ENCODE assay signal across 9 mouse cellular contexts in the genomic region with DNA sequence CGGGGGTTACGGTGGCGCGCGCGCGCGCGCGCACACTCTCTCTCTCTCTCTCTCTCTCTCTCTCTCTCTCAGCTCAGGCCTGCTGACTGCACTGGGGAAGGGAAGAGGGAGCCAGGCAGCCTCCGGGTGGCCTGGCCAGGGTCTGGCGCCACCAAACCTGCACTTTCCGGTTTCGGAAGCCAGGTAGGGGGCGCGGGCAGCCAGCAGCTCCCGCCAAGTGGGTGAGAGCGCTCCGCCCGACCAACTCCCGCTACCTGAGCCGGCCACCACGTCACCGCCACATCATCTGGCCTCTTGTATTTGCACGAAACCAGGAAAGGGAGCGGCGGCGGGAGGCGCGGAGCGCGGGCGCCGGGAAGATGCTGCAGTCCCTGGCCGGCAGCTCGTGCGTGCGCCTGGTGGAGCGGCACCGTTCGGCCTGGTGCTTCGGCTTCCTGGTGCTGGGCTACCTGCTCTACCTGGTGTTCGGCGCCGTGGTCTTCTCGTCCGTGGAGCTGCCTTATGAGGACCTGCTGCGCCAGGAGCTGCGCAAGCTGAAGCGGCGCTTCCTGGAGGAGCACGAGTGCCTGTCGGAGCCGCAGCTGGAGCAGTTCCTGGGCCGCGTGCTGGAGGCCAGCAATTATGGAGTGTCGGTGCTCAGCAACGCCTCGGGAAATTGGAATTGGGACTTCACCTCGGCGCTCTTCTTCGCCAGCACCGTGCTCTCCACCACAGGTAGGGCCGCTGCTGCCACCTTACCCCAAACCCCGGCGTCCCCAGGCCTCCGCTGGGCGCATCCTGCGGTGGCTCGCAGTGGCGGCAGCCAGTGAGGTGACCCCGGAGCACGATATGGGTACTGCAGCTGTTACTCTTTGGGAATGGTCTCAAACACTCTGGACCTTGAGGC. TPM values are rescaled to one million over a fixed set of nuclear protein-coding genes. Genes with fewer than 3 reads are reported as not detected.
A peak's percentile ranks its signal among the peaks of the same experiment; 100 is the strongest.
DNase-seq lines count a peak whose midpoint lies in the region; ATAC-seq lines count a peak whose summit lies in the region.
"Had no signal": no experiment of that assay in that cellular context is flagged by ENCODE, and none has a peak within 500 bp of the region (broad histone marks: within the 10 kb centered on the region; RNA-seq: fewer than 3 reads in every experiment).

Gene Kcnk1, plus strand, starts transcription at position 70 of the 886 bp plus-strand sequence.

- WGBS in liver, embryonic 13.5 days (ENCODE audit: insufficient replicate concordance): 2% methylated on average over 73 of the region's 73 CpGs
- WGBS in neural tube, embryonic 15.5 days: under 1% methylated on average over 73 of the region's 73 CpGs

- H3K27ac ChIP-seq in liver, embryonic 13.5 days: no peak within 1 kb of the TSS
- H3K27ac ChIP-seq in neural tube, embryonic 15.5 days (replicated peaks): peak within 1 kb of the TSS; percentile 86

- no peaks in the 10 kb centered on the region for H3K36me3 ChIP-seq in liver, embryonic 13.5 days
- H3K36me3 ChIP-seq in neural tube, embryonic 15.5 days: no peaks in the 10 kb centered on the region

- ATAC-seq in granulocyte monocyte progenitor cell, adult 5-6 weeks (replicated peaks; ENCODE audit: poor library complexity, severe bottlenecking): peak; percentile 12; the same call in 1 of the 2 replicates
- no peak for ATAC-seq in liver, embryonic 13.5 days (ENCODE audit: low read depth)
- ATAC-seq in neural tube, embryonic 15.5 days (ENCODE audit: low FRiP score): peak; percentile 84

- H3K9me3 ChIP-seq in liver, embryonic 13.5 days (replicated peaks): no peaks in the 10 kb centered on the region
- no peaks in the 10 kb centered on the region for H3K9me3 ChIP-seq in neural tube, embryonic 15.5 days (replicated peaks)

- no peaks in the 10 kb centered on the region for H3K4me1 ChIP-seq in liver, embryonic 13.5 days (replicated peaks)
- H3K4me1 ChIP-seq in neural tube, embryonic 15.5 days: peaks cover 37% of the 10 kb centered on the region

- peaks cover 69% of the 10 kb centered on the region for H3K27me3 ChIP-seq in liver, embryonic 13.5 days
- peaks cover 23% of the 10 kb centered on the region for H3K27me3 ChIP-seq in neural tube, embryonic 15.5 days (replicated peaks)

- peak within 1 kb of the TSS; percentile 46 for H3K4me2 ChIP-seq in liver, embryonic 13.5 days
- H3K4me2 ChIP-seq in neural tube, embryonic 15.5 days: peak within 1 kb of the TSS; percentile 89

- DNase-seq in gastrocnemius, postnatal 10 days: peak; percentile 22
- DNase-seq in gastrocnemius, adult 18-20 months (ENCODE audit: low spot score): no peak
- peak; percentile 72 for DNase-seq in embryo, embryonic 10 days (ENCODE audit: low spot score)
- DNase-seq in kidney, postnatal 36 days: peak; percentile 76 to 79
- DNase-seq in liver, embryonic 13.5 days: no peak
- no peak for DNase-seq in spleen, postnatal 4 days (ENCODE audit: low spot score in 2 of 2)

- H3K9ac ChIP-seq in liver, embryonic 13.5 days: no peak within 1 kb of the TSS
- peak within 1 kb of the TSS; percentile 77 for H3K9ac ChIP-seq in neural tube, embryonic 15.5 days (replicated peaks)

- H3K4me3 ChIP-seq in liver, embryonic 13.5 days (replicated peaks): peak within 1 kb of the TSS; percentile 36
- H3K4me3 ChIP-seq in neural tube, embryonic 15.5 days (replicated peaks): peak within 1 kb of the TSS; percentile 65

RNA-seq across cellular contexts. Expression of gene Kcnk1, which starts in this region (rescaled TPM):
- total RNA-seq in gastrocnemius, postnatal 10 days (2021): 1 to 10 TPM; 2.7 to 4.0 TPM
- total RNA-seq in gastrocnemius, adult 18-20 months (2021): under 1 TPM; 0.19 to 0.46 TPM
- total RNA-seq in granulocyte monocyte progenitor cell, adult 5-6 weeks (2014; fragmentation: Nextera tagmentation): not detected in 2 replicates
- total RNA-seq in granulocyte monocyte progenitor cell, adult 5-6 weeks (2017): not detected in 2 replicates
- polyA plus RNA-seq in liver, embryonic 13.5 days (2015; fragmentation: Nextera tagmentation; extraction: Ambion mirVana): 0.37 and 0.60 TPM in 2 replicates
- 23.8 and 23.9 TPM in 2 replicates for polyA plus RNA-seq in neural tube, embryonic 15.5 days (2015; fragmentation: Nextera tagmentation; extraction: Ambion mirVana)
- polyA plus RNA-seq: C2C12 had no signal

Comparison
In these comparisons a context has a peak if more than half of its experiments do, and no peak if none do; other contexts are left out.
1. RNA of gene Kcnk1 (polyA plus RNA-seq): 23.8 to 23.9 TPM in neural tube, embryonic 15.5 days; 0.37 to 0.60 TPM in liver, embryonic 13.5 days; every median in the first group is over 10 times any median in the second.
2. DNase-seq: peak in gastrocnemius, postnatal 10 days (single experiment), embryo, embryonic 10 days (single experiment) and kidney, postnatal 36 days (2 of 2); none in gastrocnemius, adult 18-20 months (single experiment), liver, embryonic 13.5 days (single experiment) and spleen, postnatal 4 days (0 of 2).
3. Peak in ATAC-seq in granulocyte monocyte progenitor cell, adult 5-6 weeks; RNA of the gene not detected or under 1 TPM.